Mouse (Mus musculus): ENCODE results near the gene Ldah.

The Ldah gene

GRCm38 (mm10) chr12:8287970-8288369 is 80.1 kb downstream of the Ldah start:
- DNase-seq, result no peak

GRCm38 (mm10) chr12:8289099-8289498 is 81.2 kb downstream of the Ldah start:
- DNase-seq, result no peak

- no peak for DNase-seq
These were observed 81.6 kb downstream of the Ldah start for GRCm38 (mm10) chr12:8289499-8289898.

GRCm38 (mm10) chr12:8291157-8291853 is 83.4 kb downstream of the Ldah start:
- peak; percentile 67 for DNase-seq

GRCm38 (mm10) chr12:8295307-8295913 is 87.5 kb downstream of the Ldah start:
- no peak for DNase-seq

GRCm38 (mm10) chr12:8296154-8296553 is 88.2 kb downstream of the Ldah start:
- DNase-seq, result no peak

GRCm38 (mm10) chr12:8297586-8298214 is 89.8 kb downstream of the Ldah start:
- DNase-seq, result no peak

GRCm38 (mm10) chr12:8298361-8299142 is 90.6 kb downstream of the Ldah start:
- no peak for DNase-seq

- no peak for DNase-seq
These were observed 91.5 kb downstream of the Ldah start for GRCm38 (mm10) chr12:8299143-8300110.

- DNase-seq, result no peak
These were observed 92.2 kb downstream of the Ldah start for GRCm38 (mm10) chr12:8300111-8300480.

- no peak for DNase-seq
These were observed 92.6 kb downstream of the Ldah start for GRCm38 (mm10) chr12:8300521-8300920.

GRCm38 (mm10) chr12:8301011-8301814 is 93.3 kb downstream of the Ldah start:
- no peak for DNase-seq

GRCm38 (mm10) chr12:8301841-8302431 is 94.0 kb downstream of the Ldah start, which contains the start of gene Gdf7:
TSS of gene Gdf7 (minus strand) at chr12:8301954.
- no peak for DNase-seq

- DNase-seq, result no peak
These were observed 97.4 kb downstream of the Ldah start for GRCm38 (mm10) chr12:8305258-8305657.

GRCm38 (mm10) chr12:8306432-8306831 is 98.5 kb downstream of the Ldah start:
- peak; percentile 67 for DNase-seq

GRCm38 (mm10) chr12:8306910-8307309 is 99.0 kb downstream of the Ldah start:
- DNase-seq, result no peak

GRCm38 (mm10) chr12:8310992-8311391 is 103.1 kb downstream of the Ldah start:
- no peak for DNase-seq

GRCm38 (mm10) chr12:8312266-8312665 is 104.4 kb downstream of the Ldah start:
- DNase-seq, result no peak

- peak; percentile 83 for DNase-seq
These were observed 105.4 kb downstream of the Ldah start, which contains the start of gene Hs1bp3 for GRCm38 (mm10) chr12:8313270-8313771. TSS of gene Hs1bp3 (plus strand) at chr12:8313432.

GRCm38 (mm10) chr12:8313773-8314172 is 105.9 kb downstream of the Ldah start:
- DNase-seq, result no peak

- DNase-seq, result no peak
These were observed 108.6 kb downstream of the Ldah start for GRCm38 (mm10) chr12:8316541-8316940.
